Mouse (Mus musculus): ENCODE measurements around the gene Clstn1.

DNA sequence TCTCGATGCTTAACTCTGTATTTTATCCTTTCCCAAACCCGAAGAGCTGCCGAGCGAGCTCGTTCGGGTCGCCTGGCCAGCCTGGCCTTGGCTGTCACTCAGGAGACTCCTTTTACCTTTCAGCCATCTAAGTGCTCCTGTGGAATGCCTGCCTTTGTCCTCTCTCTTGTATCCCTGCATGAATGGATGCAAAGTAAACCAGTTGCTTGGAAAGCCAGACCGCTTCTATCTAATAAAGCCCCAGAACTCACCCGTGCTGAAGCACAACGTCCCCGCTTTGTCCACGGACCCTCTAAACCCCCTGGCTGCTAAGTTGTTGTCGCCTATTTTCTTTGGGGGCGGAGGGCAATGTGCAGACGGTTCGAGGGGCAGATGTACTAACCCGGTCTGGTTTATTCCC is 40.5 kb downstream of the Clstn1 start:
- TF ChIP-seq POLR2A (IDR thresholded peaks at IDR 0.05; ENCODE audit: low read depth, low read length) (no peak), CTCF (IDR thresholded peaks at IDR 0.05; ENCODE audit: extremely low read depth, insufficient read depth, insufficient read length, insufficient replicate concordance) (no peak)
